Mouse (Mus musculus): ENCODE data around the gene Vmn2r100.

Vmn2r100 gene

DNA sequence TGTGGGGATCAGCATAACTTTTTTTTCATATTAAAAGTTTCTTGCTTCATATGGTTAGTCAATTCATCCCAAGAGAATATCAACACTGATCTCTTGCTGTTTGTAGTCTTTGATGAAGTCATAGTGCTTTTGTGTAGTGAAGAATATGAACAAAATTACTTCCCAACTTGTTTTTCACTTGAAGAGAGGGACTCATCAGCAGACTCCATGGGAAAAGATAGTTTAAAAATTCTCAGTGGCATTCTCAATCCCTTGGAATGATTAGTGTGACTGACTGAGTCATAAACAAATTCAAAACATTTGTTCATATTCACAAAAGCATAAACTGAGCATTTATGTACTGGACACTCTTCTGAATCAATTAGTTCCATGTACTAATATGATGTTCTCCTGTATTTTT lies at the start of gene Vmn2r100:
Gene Vmn2r100 (plus strand): TSS at position 301 of the 400 bp plus-strand sequence.
- no peak for DNase-seq

DNA sequence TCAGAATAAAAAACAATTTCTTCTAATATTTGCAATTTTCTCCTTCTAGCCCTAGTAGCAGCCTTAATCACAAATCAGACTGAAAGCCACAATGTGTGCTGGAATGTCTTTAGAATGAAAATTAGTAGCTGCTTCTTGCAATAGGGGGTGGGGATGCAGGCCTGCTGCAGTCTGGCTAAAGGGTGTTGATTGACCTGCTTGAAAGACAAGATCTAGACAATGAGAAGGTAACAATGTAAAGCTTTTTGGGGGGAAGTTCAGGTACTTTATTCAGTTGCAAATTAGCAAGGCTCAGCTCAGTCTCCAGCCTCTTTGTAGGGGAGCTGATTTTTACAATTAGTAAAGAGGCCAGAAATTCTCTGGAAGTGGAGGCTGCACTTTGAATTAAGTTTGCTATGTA lies 21.7 kb upstream of the Vmn2r100 start:
- DNase-seq: no peak

- no peak for DNase-seq
Observed at GRCm38 (mm10) chr17:19576927-19577326, 72.4 kb downstream of the Vmn2r100 start, which contains the start of gene Vmn2r101. TSS of gene Vmn2r101 (plus strand) at chr17:19577227.
